13 mouse cellular contexts compared by ENCODE assay signal in the genomic region with DNA sequence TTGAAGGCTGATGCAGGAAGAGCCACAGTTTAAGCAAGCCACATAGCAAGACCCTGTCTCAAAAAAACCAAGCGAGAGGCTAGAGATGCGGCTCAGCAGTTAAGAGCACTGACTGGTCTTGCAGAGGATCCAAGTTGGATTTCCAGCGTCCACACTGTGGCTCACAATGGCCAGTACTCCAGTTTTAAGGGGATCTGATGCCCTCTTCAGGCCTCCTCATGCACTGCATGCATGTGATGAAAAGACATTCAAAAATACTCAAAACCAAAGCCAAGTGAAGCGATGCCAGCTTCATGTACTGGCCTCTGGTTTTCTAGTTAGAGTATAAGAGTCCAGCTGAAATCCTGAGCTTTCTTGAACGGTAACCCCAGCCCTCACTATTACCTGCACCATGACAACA. TPM values are rescaled to one million over a fixed set of nuclear protein-coding genes. Genes with fewer than 3 reads are reported as not detected.
DNase-seq lines count a peak whose midpoint lies in the region; ATAC-seq and TF ChIP-seq lines count a peak whose summit lies in the region.
"Had no signal": no experiment of that assay in that cellular context is flagged by ENCODE, and none has a peak within 500 bp of the region (broad histone marks: within the 10 kb centered on the region; RNA-seq: fewer than 3 reads in every experiment).

No protein-coding gene starts in this region.

- no peaks in the 10 kb centered on the region for H3K27me3 ChIP-seq in heart, adult 2 months (ENCODE audit: control insufficient read depth, insufficient read depth, low read length)
- H3K27me3 ChIP-seq in heart, embryonic 10.5 days (ENCODE audit: insufficient read depth, poor library complexity, severe bottlenecking): no peaks in the 10 kb centered on the region
- no peaks in the 10 kb centered on the region for H3K27me3 ChIP-seq in lung, postnatal 0 days (replicated peaks; ENCODE audit: insufficient read depth, low read length)
- H3K27me3 ChIP-seq in stomach, postnatal 0 days (ENCODE audit: control insufficient read depth, insufficient read depth, low read length): no peaks in the 10 kb centered on the region
- H3K27me3 ChIP-seq: embryonic facial prominence, embryonic 13.5 days; limb, embryonic 12.5 days; midbrain, embryonic 15.5 days; stomach, embryonic 15.5 days had no signal

- no peak overlapping the region for H3K4me3 ChIP-seq in heart, adult 2 months
- no peak overlapping the region for H3K4me3 ChIP-seq in heart, embryonic 10.5 days
- H3K4me3 ChIP-seq in lung, postnatal 0 days (ENCODE audit: low read depth, low read length): no peak overlapping the region
- H3K4me3 ChIP-seq in stomach, postnatal 0 days (ENCODE audit: low read depth, low read length): no peak overlapping the region
- H3K4me3 ChIP-seq: embryonic facial prominence, embryonic 13.5 days; limb, embryonic 12.5 days; midbrain, embryonic 15.5 days; stomach, embryonic 15.5 days had no signal

- no peak for DNase-seq in heart, adult 2 months
- no peak for DNase-seq in heart, embryonic 10.5 days (ENCODE audit: low spot score)
- no peak for DNase-seq in lung, postnatal 0 days (ENCODE audit: low spot score)
- no peak for DNase-seq in lung, postnatal 4 days
- peak; percentile 13 for DNase-seq in c-Kit-positive CD71-negative TER-119-negative erythroid progenitor cells, embryonic 14.5 days (ENCODE audit: low read depth)
- no peak for DNase-seq in stomach, postnatal 0 days (ENCODE audit: low spot score)
- no peak for DNase-seq in MN1 (ENCODE audit: low spot score)
- DNase-seq in layer of hippocampus, postnatal 36 days: no peak
- DNase-seq: kidney, postnatal 10 days had no signal

- H3K4me2 ChIP-seq in lung, postnatal 0 days (replicated peaks; ENCODE audit: low read depth, low read length): no peak overlapping the region
- no peak overlapping the region for H3K4me2 ChIP-seq in stomach, postnatal 0 days (replicated peaks; ENCODE audit: low read depth)
- H3K4me2 ChIP-seq: embryonic facial prominence, embryonic 13.5 days; limb, embryonic 12.5 days; midbrain, embryonic 15.5 days; stomach, embryonic 15.5 days had no signal

- intact Hi-C loops in heart, adult 2 months (cut with DNase I): no loop called here

- no peak for ATAC-seq in lung, postnatal 0 days
- ATAC-seq in stomach, postnatal 0 days (ENCODE audit: low FRiP score, low TSS enrichment): no peak
- ATAC-seq: midbrain, embryonic 15.5 days had no signal

- H3K9ac ChIP-seq in heart, adult 2 months (ENCODE audit: low read depth, low read length): no peak overlapping the region
- no peak overlapping the region for H3K9ac ChIP-seq in lung, postnatal 0 days (replicated peaks; ENCODE audit: low read depth)
- H3K9ac ChIP-seq in stomach, postnatal 0 days (ENCODE audit: low read length): no peak overlapping the region
- H3K9ac ChIP-seq: embryonic facial prominence, embryonic 13.5 days; limb, embryonic 12.5 days; midbrain, embryonic 15.5 days; stomach, embryonic 15.5 days had no signal

- peak; percentile 62 for TF ChIP-seq CTCF in heart, adult 2 months (IDR thresholded peaks at IDR 0.05)
- peak; percentile 58 for TF ChIP-seq CTCF in lung, postnatal 0 days (IDR thresholded peaks at IDR 0.05)
- peak; percentile 61 for TF ChIP-seq CTCF in stomach, postnatal 0 days (IDR thresholded peaks at IDR 0.05; ENCODE audit: low read depth)

- no peaks in the 10 kb centered on the region for H3K9me3 ChIP-seq in heart, embryonic 10.5 days
- H3K9me3 ChIP-seq in lung, postnatal 0 days (ENCODE audit: low read length): no peaks in the 10 kb centered on the region
- no peaks in the 10 kb centered on the region for H3K9me3 ChIP-seq in stomach, postnatal 0 days (ENCODE audit: control insufficient read depth, low read length)
- H3K9me3 ChIP-seq: embryonic facial prominence, embryonic 13.5 days; limb, embryonic 12.5 days; midbrain, embryonic 15.5 days; stomach, embryonic 15.5 days had no signal

- TF ChIP-seq EP300 in heart, adult 2 months (IDR thresholded peaks at IDR 0.05; ENCODE audit: insufficient read depth, low read depth, low read length): no peak
- TF ChIP-seq EP300 in lung, postnatal 0 days (IDR thresholded peaks at IDR 0.05): no peak
- TF ChIP-seq EP300 in stomach, postnatal 0 days (optimal IDR thresholded peaks at IDR 0.05): no peak

- peaks cover 5% of the 10 kb centered on the region for H3K79me2 ChIP-seq in heart, adult 2 months (replicated peaks; ENCODE audit: control insufficient read depth, insufficient read depth, low read length)

- peaks cover 14% of the 10 kb centered on the region for H3K4me1 ChIP-seq in heart, adult 2 months (ENCODE audit: control insufficient read depth, insufficient read depth, low read length)
- peaks cover 18% of the 10 kb centered on the region for H3K4me1 ChIP-seq in heart, embryonic 10.5 days
- peaks cover 5% of the 10 kb centered on the region; the same call in 1 of the 2 replicates for H3K4me1 ChIP-seq in lung, postnatal 0 days (ENCODE audit: insufficient read depth, low read depth, low read length)
- H3K4me1 ChIP-seq in stomach, postnatal 0 days (replicated peaks; ENCODE audit: control insufficient read depth, insufficient read depth): peaks cover 4% of the 10 kb centered on the region; the same call in 1 of the 2 replicates

- TF ChIP-seq POLR2A in heart, adult 2 months (IDR thresholded peaks at IDR 0.05; ENCODE audit: insufficient read depth, low read depth, low read length): no peak

- no peak overlapping the region for H3K27ac ChIP-seq in heart, adult 2 months
- H3K27ac ChIP-seq in heart, embryonic 10.5 days: no peak overlapping the region
- no peak overlapping the region for H3K27ac ChIP-seq in lung, postnatal 0 days (ENCODE audit: low read length)
- H3K27ac ChIP-seq in stomach, postnatal 0 days (replicated peaks): no peak overlapping the region
- H3K27ac ChIP-seq: embryonic facial prominence, embryonic 13.5 days; limb, embryonic 12.5 days; midbrain, embryonic 15.5 days; stomach, embryonic 15.5 days had no signal

- H3K36me3 ChIP-seq in heart, adult 2 months (ENCODE audit: control insufficient read depth, insufficient read depth, low read length): peaks cover 8% of the 10 kb centered on the region
- H3K36me3 ChIP-seq in heart, embryonic 10.5 days: peaks cover 41% of the 10 kb centered on the region
- H3K36me3 ChIP-seq in lung, postnatal 0 days (ENCODE audit: insufficient read depth, low read length): 0 out of 2 replicates have a peak, but pooled peaks cover under 1% of the 10 kb centered on the region
- H3K36me3 ChIP-seq in stomach, postnatal 0 days (ENCODE audit: control insufficient read depth, insufficient read depth, low read length): peaks cover 9% of the 10 kb centered on the region

- 87% methylated on average over 5 of the region's 5 CpGs for WGBS in heart, adult 2 months
- 82% methylated on average over 5 of the region's 5 CpGs for WGBS in heart, embryonic 10.5 days
- 88% methylated on average over 5 of the region's 5 CpGs for WGBS in lung, postnatal 0 days
- 89% methylated on average over 5 of the region's 5 CpGs for WGBS in stomach, postnatal 0 days

RNA-seq across cellular contexts. Expression of a gene that starts 5.7 kb away (rescaled TPM):
- total RNA-seq in heart, adult 2 months (2021): 10 to 100 TPM; 82.1 to 90.5 TPM
- 73.3 and 104 TPM in 2 replicates for polyA plus RNA-seq in heart, adult 2 months (2012; rRNA removed)
- polyA plus RNA-seq in heart, embryonic 10.5 days (2016; fragmentation: Nextera tagmentation; extraction: Ambion mirVana): 124 and 137 TPM in 2 replicates
- polyA plus RNA-seq in lung, postnatal 0 days (2015; fragmentation: Nextera tagmentation; extraction: Ambion mirVana): 98.2 and 104 TPM in 2 replicates
- 90.1 and 94.7 TPM in 2 replicates for polyA plus RNA-seq in stomach, postnatal 0 days (2015; fragmentation: Nextera tagmentation; extraction: Ambion mirVana)
- total RNA-seq in layer of hippocampus, postnatal 36 days (2021): 100 to 1,000 TPM; 180 to 188 TPM

RNA-seq across cellular contexts. Expression of a gene that starts 6.8 kb away (rescaled TPM):
- total RNA-seq in heart, adult 2 months (2021): 10 to 100 TPM; 10.6 to 11.0 TPM
- 8.7 and 9.0 TPM in 2 replicates for polyA plus RNA-seq in heart, adult 2 months (2012; rRNA removed)
- polyA plus RNA-seq in heart, embryonic 10.5 days (2016; fragmentation: Nextera tagmentation; extraction: Ambion mirVana): 30.9 and 32.8 TPM in 2 replicates
- 13.1 and 14.2 TPM in 2 replicates for polyA plus RNA-seq in lung, postnatal 0 days (2015; fragmentation: Nextera tagmentation; extraction: Ambion mirVana)
- polyA plus RNA-seq in stomach, postnatal 0 days (2015; fragmentation: Nextera tagmentation; extraction: Ambion mirVana): 9.5 and 9.9 TPM in 2 replicates
- total RNA-seq in layer of hippocampus, postnatal 36 days (2021): 10 to 100 TPM; 18.3 to 22.6 TPM

RNA-seq across cellular contexts. Expression of a gene that starts 39.8 kb away (rescaled TPM):
- under 1 TPM; 0.34 to 0.43 TPM for total RNA-seq in heart, adult 2 months (2021)
- polyA plus RNA-seq in heart, adult 2 months (2012; rRNA removed): 0.66 and 0.73 TPM in 2 replicates
- polyA plus RNA-seq in heart, embryonic 10.5 days (2016; fragmentation: Nextera tagmentation; extraction: Ambion mirVana): 0.51 and 0.84 TPM in 2 replicates
- 5.0 and 7.1 TPM in 2 replicates for polyA plus RNA-seq in lung, postnatal 0 days (2015; fragmentation: Nextera tagmentation; extraction: Ambion mirVana)
- 1.6 and 1.7 TPM in 2 replicates for polyA plus RNA-seq in stomach, postnatal 0 days (2015; fragmentation: Nextera tagmentation; extraction: Ambion mirVana)
- 1 to 10 TPM; 1.1 to 1.2 TPM for total RNA-seq in layer of hippocampus, postnatal 36 days (2021)

RNA-seq across cellular contexts. Expression of a gene that starts 49.0 kb away (rescaled TPM):
- 1 to 10 TPM; 2.6 to 3.1 TPM for total RNA-seq in heart, adult 2 months (2021)
- polyA plus RNA-seq in heart, adult 2 months (2012; rRNA removed): 3.2 and 4.5 TPM in 2 replicates
- 5.5 and 9.0 TPM in 2 replicates for polyA plus RNA-seq in heart, embryonic 10.5 days (2016; fragmentation: Nextera tagmentation; extraction: Ambion mirVana)
- 6.4 and 6.6 TPM in 2 replicates for polyA plus RNA-seq in lung, postnatal 0 days (2015; fragmentation: Nextera tagmentation; extraction: Ambion mirVana)
- polyA plus RNA-seq in stomach, postnatal 0 days (2015; fragmentation: Nextera tagmentation; extraction: Ambion mirVana): 5.3 and 7.7 TPM in 2 replicates
- total RNA-seq in layer of hippocampus, postnatal 36 days (2021): 10 to 100 TPM; 28.2 to 30.3 TPM

RNA-seq across cellular contexts. Expression of a gene that starts 51.4 kb away (rescaled TPM):
- 10 to 100 TPM; 79.8 to 91.3 TPM for total RNA-seq in heart, adult 2 months (2021)
- 58.7 and 73.5 TPM in 2 replicates for polyA plus RNA-seq in heart, adult 2 months (2012; rRNA removed)
- 146 and 153 TPM in 2 replicates for polyA plus RNA-seq in heart, embryonic 10.5 days (2016; fragmentation: Nextera tagmentation; extraction: Ambion mirVana)
- polyA plus RNA-seq in lung, postnatal 0 days (2015; fragmentation: Nextera tagmentation; extraction: Ambion mirVana): 94.9 and 99.9 TPM in 2 replicates
- polyA plus RNA-seq in stomach, postnatal 0 days (2015; fragmentation: Nextera tagmentation; extraction: Ambion mirVana): 75.3 and 77.5 TPM in 2 replicates
- 100 to 1,000 TPM; 164 to 167 TPM for total RNA-seq in layer of hippocampus, postnatal 36 days (2021)
